Mouse (Mus musculus) kidney, adult 2 months (tissue): ENCODE measurements around the gene Fam178b.

ENCODE experiments used
- CTCF ChIP-seq: fragments of 200-500 bp; conservative IDR thresholded peaks from 2 replicates; pipeline ENCODE4 v1.5.1; 2011; ENCODE audit warnings: low read depth, mild to moderate bottlenecking, control low read depth, low read length, moderate library complexity, mixed read lengths; ENCODE audit not compliant: insufficient read depth, insufficient read length
- POLR2A ChIP-seq: fragments of 200-500 bp; IDR thresholded peaks from one replicate; pipeline ENCODE4 v1.6.1; 2011; ENCODE audit warnings: low read depth, low read length, control low read depth

GRCm38 (mm10) chr1:36665934-36666333 is 17.0 kb downstream of the Fam178b start:
- TF ChIP-seq CTCF = no peak
- TF ChIP-seq POLR2A = no peak
